Mouse (Mus musculus): ENCODE data around the gene Samd3. TPM values are rescaled to one million over a fixed set of nuclear protein-coding genes. Genes with fewer than 3 reads are reported as not detected.

The Samd3 gene
- 0.07 TPM in 1 of 2 replicates, not detected in the other for polyA plus RNA-seq (2015; fragmentation: Nextera tagmentation; extraction: Ambion mirVana)

GRCm38 (mm10) chr10:26229488-26229887 lies at the start of gene Samd3:
Samd3 (plus strand) TSS chr10:26229707.

Other genes with a start within 250 kb of the Samd3 start
- gene Gm9767, start 151.5 kb upstream of the Samd3 start, polyA plus RNA-seq (2015; fragmentation: Nextera tagmentation; extraction: Ambion mirVana): 0.33 and 0.77 TPM in 2 replicates
- gene Tmem200a, start 150.7 kb upstream of the Samd3 start, polyA plus RNA-seq (2015; fragmentation: Nextera tagmentation; extraction: Ambion mirVana): 12.5 and 14.7 TPM in 2 replicates
- gene L3mbtl3, start 146.3 kb downstream of the Samd3 start, polyA plus RNA-seq (2015; fragmentation: Nextera tagmentation; extraction: Ambion mirVana): 5.9 and 7.4 TPM in 2 replicates

Measured in adrenal gland, postnatal 0 days (tissue).